Mouse (Mus musculus) Patski (cell line): Measurements from ENCODE around the gene Babam1. TPM values are rescaled to one million over a fixed set of nuclear protein-coding genes. Genes with fewer than 3 reads are reported as not detected.

ENCODE experiments used
- ATAC-seq: fragments of 100-300 bp; one replicate; pipeline ENCODE4 v1.8.0; 2021
- CTCF ChIA-PET: fragments of 350-600 bp; sonication (Branson Sonifier 250); formaldehyde crosslinking; loops from one replicate; lab custom pipeline; 2022; ENCODE audit warnings: inconsistent platforms; lab: Charles Lee
- POLR2A ChIA-PET: fragments of 350-600 bp; sonication (Branson Sonifier 250); formaldehyde crosslinking; loops from one replicate; lab custom pipeline; 2022; ENCODE audit warnings: antibody characterized with exemption, inconsistent platforms; lab: Charles Lee
- DNase-seq: peaks from one replicate; pipeline ENCODE4 v3.0.0-alpha.2; 2011; ENCODE audit warnings: low read depth, low spot score
- H3K27me3 ChIP-seq: fragments of 371-371 bp; one replicate; pipeline ENCODE4 v1.5.1; 2021
- CTCF ChIP-seq: fragments of 100-300 bp; IDR thresholded peaks from one replicate; pipeline ENCODE4 v1.5.1; 2021
- in situ Hi-C: fragments of 300-500 bp; cut with MboI; formaldehyde crosslinking; loops from 3 replicates; pipeline ENCODE4 v1.11.1; 2018; ENCODE audit warnings: low pct_unique_long_range_greater_than_20kb, mixed read lengths
- polyA plus RNA-seq: library from polyadenylated mRNA; unstranded; gene quantifications from one replicate; pipeline ENCODE4 v1.2.3, GENCODE M21; 2021

The Babam1 gene
- polyA plus RNA-seq, 1 experiment from 2014 or later: 103 TPM

- ATAC-seq: no peak
- ChIA-PET POLR2A (no interaction called here), CTCF (interaction anchor here (2.4 kb wide), 1 partner anchor 13 kb away, joined by 7 read pairs; the partner anchor contains the start of gene Ankle1)
- in situ Hi-C loops: no loop called here
- DNase-seq: no peak
- H3K27me3 ChIP-seq: no peaks in the 10 kb centered on the region
- TF ChIP-seq CTCF: no peak
Observed at GRCm38 (mm10) chr8:71392871-71393270, 3.8 kb upstream of the Babam1 start.

DNA sequence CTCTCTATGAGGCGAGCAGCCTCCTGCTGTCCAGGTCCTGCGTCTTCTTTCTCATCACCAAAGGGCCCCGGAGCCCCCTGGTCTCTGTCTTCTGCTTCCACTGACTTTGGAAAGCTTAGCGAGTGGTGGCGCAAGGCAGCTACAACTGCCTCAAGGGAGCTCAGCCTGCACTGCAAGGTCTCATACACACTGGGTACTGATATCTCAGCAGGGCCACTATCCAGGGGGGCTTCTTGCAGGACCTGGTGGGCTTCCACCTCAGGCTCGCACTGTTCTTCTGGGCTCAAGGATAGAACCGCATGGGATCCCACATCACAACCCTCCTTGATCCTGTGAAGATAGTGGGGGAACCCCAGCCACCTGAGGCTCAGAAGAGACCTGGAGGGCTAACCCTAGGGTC, 2.2 kb upstream of the Babam1 start:
- POLR2A ChIA-PET: no interaction called here
- CTCF ChIA-PET: interaction anchor here (1.2 kb wide), 1 partner anchor 10 kb away, joined by 4 read pairs; no protein-coding TSS in a partner anchor
- no peaks in the 10 kb centered on the region for H3K27me3 ChIP-seq
- no peak for TF ChIP-seq CTCF
- ATAC-seq (no peak), DNase-seq (no peak)
- in situ Hi-C loops: no loop called here

DNA sequence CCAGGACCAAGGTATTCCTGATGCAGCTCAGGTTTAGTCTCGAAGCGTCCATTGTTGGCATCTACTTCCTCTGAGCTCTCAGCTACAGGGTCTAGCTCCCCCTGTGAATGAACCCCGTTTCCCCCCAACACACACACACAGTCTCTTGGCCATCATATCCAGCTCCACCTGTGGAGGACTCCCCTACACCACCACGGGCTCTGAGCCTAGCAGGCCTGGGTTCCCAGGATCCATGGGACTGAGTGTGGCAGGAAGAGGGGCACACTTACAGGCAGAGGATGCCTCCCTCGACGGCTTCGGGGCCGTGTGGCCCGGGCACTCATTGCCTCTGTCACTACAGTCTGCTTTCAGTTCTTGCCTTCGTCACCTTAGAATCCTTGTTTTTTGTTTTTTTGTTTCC, 1.6 kb upstream of the Babam1 start:
- ATAC-seq: no peak
- POLR2A ChIA-PET: no interaction called here
- no peaks in the 10 kb centered on the region for H3K27me3 ChIP-seq

DNA sequence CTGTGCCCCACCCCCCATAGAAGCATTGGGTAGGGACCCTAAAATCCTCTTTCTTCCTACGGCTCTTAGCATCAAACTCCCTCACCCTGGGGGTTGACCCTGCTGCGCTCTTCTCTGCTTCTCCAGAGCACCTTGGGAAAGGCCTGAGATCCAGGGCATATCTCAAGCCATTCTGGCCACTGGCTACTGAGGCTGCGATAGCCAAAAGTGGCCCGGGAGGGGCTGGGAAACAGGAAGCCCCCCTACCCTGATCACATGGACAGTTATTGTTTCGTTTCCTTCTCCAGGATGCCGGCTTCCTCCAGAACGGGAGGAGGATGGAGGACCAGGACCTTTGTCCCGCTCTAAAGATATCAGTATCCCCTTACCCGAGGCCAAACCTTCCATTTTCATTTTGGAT, 1.0 kb upstream of the Babam1 start, which contains the start of gene Ushbp1:
Ushbp1 (minus strand) TSS at position 174 of the 400 bp plus-strand sequence.
- ChIA-PET CTCF (interaction anchor here (1.2 to 1.6 kb wide), 2 partner anchors 11 to 12 kb away, joined by 4 read pairs; no protein-coding TSS in a partner anchor), POLR2A (interaction anchor here (1.0 kb wide), 1 partner anchor 10 kb away, joined by 3 read pairs; no protein-coding TSS in a partner anchor)
- no peak for TF ChIP-seq CTCF
- in situ Hi-C loops: no loop called here
- no peak for ATAC-seq
- no peak for DNase-seq
- H3K27me3 ChIP-seq: no peaks in the 10 kb centered on the region

More for the DNA sequence above, 1.6 kb upstream of the Babam1 start:
- no peak for DNase-seq
- TF ChIP-seq CTCF: no peak
- CTCF ChIA-PET: interaction anchor here (1.2 kb wide), 1 partner anchor 10 kb away, joined by 4 read pairs; no protein-coding TSS in a partner anchor
- in situ Hi-C loops: no loop called here

DNA sequence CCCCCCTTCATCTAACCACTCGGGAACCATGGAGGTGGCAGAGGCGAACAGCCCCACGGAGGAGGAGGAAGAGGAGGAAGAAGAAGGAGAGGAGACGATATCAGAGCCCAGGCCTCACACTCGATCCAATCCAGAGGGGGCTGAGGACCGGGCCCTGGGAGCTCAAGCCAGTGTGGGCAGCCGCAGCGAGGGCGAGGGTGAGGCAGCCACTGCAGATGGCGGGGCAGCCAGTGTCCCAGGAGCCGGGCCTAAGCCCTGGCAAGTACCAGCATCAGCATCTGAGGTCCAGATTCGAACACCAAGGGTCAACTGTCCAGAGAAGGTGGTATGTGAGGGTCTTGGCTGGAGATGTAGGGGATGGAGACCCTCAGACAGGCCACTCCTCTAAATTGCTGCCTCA, 1.0 kb downstream of the Babam1 start:
- DNase-seq: no peak
- no peak for ATAC-seq
- no peaks in the 10 kb centered on the region for H3K27me3 ChIP-seq
- CTCF ChIA-PET: interaction anchor here (0.8 to 2.7 kb wide), 3 partner anchors 11 to 63 kb away, joined by 3 to 12 read pairs (median 4); partner anchors contain the start of gene Ocel1
- TF ChIP-seq CTCF: no peak
- POLR2A ChIA-PET: interaction anchor here (0.9 to 2.4 kb wide), 3 partner anchors 18 to 26 kb away, joined by 4 to 11 read pairs (median 4); no protein-coding TSS in a partner anchor
- in situ Hi-C loops: no loop called here

GRCm38 (mm10) chr8:71400826-71401225, 4.2 kb downstream of the Babam1 start:
- POLR2A ChIA-PET: no interaction called here
- no peak for ATAC-seq
- TF ChIP-seq CTCF: no peak
- in situ Hi-C loops: no loop called here
- CTCF ChIA-PET: no interaction called here
- DNase-seq: no peak
- no peaks in the 10 kb centered on the region for H3K27me3 ChIP-seq

GRCm38 (mm10) chr8:71401454-71401853, 4.8 kb downstream of the Babam1 start:
- TF ChIP-seq CTCF: no peak
- CTCF ChIA-PET: no interaction called here
- no peaks in the 10 kb centered on the region for H3K27me3 ChIP-seq
- in situ Hi-C loops: no loop called here
- no peak for DNase-seq
- POLR2A ChIA-PET: no interaction called here
- no peak for ATAC-seq

DNA sequence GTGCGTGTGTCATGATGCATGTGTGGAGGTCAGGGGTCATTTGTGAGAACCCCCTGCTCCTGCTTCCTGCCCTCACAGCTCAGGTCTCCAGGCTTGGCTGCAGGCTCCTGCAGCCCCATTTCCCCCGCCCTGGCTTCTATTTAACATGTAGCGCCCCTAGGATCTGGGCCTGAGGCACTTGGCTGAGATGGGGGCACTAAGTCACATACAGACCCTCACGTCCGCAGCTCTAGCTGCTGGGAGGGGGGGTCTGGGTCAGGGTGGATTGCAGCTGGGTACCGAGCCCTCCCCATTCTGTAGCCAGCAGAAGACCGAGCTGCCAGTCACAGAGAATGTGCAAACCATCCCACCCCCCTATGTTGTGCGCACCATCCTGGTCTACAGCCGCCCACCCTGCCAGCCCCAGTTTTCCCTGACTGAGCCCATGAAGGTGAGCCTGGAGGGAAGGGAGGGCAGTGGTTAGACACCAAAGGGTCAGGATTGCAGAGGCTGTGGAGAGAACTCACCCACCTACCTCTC, 5.8 kb downstream of the Babam1 start:
- in situ Hi-C loops: no loop called here
- DNase-seq: no peak
- no peaks in the 10 kb centered on the region for H3K27me3 ChIP-seq
- ChIA-PET POLR2A (interaction anchor here (1.6 kb wide), 1 partner anchor 24 kb away, joined by 5 read pairs; no protein-coding TSS in a partner anchor), CTCF (interaction anchor here (1.8 kb wide), 1 partner anchor 62 kb away, joined by 5 read pairs; the partner anchor contains the start of gene Mrpl34)
- no peak for TF ChIP-seq CTCF
- ATAC-seq: no peak

DNA sequence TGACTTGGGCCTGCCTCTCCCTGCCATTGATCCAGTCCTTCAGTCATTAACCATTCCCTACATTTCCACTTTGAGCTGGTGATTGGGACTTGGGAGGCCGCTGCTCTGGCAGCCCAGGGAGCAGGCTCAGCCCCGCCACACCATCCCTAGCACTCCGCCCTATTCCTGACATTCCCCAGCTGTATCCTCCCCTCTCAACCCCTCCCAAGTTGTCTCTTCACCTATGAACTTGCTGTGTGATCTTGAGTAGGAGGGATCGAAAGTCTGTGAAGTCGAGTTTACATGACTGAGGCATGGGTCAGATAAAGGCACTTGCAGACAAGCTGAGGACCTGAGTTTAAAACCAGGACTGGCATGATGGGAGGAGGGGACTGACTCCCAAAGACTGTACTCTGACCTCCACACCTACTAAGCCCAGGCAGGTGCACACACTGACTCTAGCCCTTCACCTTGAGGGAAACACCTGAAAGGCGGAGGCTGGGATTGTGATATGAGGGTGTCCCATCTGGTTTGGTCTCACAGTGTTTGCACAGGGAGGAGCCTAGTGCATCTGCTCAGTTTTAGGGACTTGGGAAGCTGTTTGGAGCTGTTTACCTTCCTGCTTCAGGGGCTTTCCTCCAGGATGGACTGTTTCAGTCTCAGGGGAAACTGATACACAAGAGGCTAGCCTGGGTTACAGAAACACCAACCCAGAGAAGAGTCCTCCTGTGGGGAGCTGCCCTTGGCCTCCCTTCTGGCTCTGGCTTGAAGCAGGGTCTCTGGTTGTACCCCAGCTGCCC, 6.6 kb downstream of the Babam1 start:
- POLR2A ChIA-PET: interaction anchor here (1.6 kb wide), 1 partner anchor 25 kb away, joined by 5 read pairs; no protein-coding TSS in a partner anchor
- CTCF ChIA-PET: interaction anchor here (1.8 to 2.8 kb wide), 2 partner anchors 31 to 61 kb away, joined by 5 to 14 read pairs; partner anchors contain the start of genes Mrpl34 and Ocel1
- no peak for TF ChIP-seq CTCF
- no peak for DNase-seq
- ATAC-seq: no peak
- in situ Hi-C loops: no loop called here
- no peaks in the 10 kb centered on the region for H3K27me3 ChIP-seq

DNA sequence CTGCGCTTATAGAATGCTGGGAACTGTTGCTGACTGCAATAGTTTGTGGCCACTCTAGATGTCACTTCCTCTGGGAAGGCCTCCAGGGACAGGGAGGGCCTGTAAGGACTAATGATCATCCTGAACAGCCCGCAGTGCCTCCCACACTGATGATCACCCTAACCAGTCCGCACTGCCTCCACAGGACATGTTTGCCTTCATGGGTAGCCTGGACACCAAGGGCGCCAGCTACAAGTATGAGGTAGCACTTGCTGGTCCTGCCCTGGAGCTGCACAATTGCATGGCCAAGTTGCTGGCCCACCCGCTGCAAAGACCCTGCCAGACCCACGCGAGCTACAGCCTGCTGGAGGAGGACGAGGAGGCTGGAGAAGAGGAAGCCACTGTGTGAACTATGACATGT, 7.3 kb downstream of the Babam1 start:
- H3K27me3 ChIP-seq: no peaks in the 10 kb centered on the region
- CTCF ChIA-PET: interaction anchor here (1.2 to 2.8 kb wide), 3 partner anchors 10 to 91 kb away, joined by 3 to 14 read pairs (median 4); partner anchors contain the start of gene Ocel1
- POLR2A ChIA-PET: interaction anchor here (1.2 to 1.6 kb wide), 2 partner anchors 25 to 36 kb away, joined by 4 to 5 read pairs; no protein-coding TSS in a partner anchor
- no peak for TF ChIP-seq CTCF
- in situ Hi-C loops: no loop called here
- DNase-seq (no peak), ATAC-seq (no peak)
